8 mouse cellular contexts compared by ENCODE assay signal in the genomic region with DNA sequence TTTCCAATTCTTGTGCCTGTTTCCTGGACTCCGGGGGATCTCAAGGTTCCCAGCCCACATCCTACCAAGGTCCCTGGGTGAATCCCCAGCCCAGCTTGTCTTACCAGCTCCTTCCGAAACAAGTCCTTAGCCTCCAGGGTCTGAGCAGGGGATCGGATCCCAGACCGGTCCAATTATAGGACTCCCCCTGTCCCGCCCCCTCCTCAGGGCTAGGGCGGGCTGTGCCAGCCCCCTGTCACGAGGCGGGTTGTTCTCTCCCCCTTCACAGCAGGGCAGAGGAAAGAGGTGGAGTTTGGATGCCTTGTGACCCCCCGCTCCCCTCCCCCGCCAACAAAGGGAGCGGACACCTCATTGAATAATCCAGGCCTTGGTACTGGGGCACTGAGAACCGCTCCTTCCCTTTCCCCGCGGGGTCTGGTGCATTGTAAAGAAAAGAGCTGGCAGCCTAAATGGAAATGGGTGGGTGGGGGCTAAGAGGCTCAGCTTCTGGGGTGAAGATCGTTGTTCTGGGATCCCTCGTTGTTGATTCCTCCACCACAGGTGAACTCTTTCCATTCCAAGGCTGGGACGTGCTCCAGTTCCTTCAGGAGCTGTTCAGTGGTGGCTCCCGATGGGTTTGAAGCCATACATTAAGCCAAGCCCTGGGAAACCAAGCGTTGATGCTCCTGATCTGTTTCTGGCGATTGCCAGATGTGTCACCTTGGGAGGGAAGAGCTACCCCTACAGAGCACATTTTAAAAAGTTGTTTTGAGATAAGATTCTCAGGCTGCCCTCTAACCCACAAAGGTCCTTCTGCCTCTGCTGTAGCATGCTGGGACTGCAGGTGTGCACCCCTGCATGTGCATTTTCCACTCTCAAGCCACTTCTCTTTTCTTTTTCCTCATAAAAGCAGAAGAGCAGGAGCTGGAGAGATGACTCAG. TPM values are rescaled to one million over a fixed set of nuclear protein-coding genes. Genes with fewer than 3 reads are reported as not detected.
DNase-seq lines count a peak whose midpoint lies in the region; ATAC-seq and TF ChIP-seq lines count a peak whose summit lies in the region.

A gene (minus strand): TSS at position 282 of the 920 bp plus-strand sequence.

- H3K27ac ChIP-seq in forebrain, embryonic 14.5 days (ENCODE audit: low read depth, low read length) = no peak within 1 kb of the TSS
- peak within 1 kb of the TSS; percentile 73 for H3K27ac ChIP-seq in heart, postnatal 0 days (ENCODE audit: low read depth)
- H3K27ac ChIP-seq in liver, embryonic 13.5 days = peak within 1 kb of the TSS; percentile 82
- H3K27ac ChIP-seq in thymus, adult 2 months (ENCODE audit: control insufficient read depth, insufficient read depth, low read length) = peak within 1 kb of the TSS; percentile 78

- no peaks in the 10 kb centered on the region for H3K79me2 ChIP-seq in myocyte (ENCODE audit: control insufficient read depth, insufficient read depth)

- ATAC-seq in forebrain, embryonic 14.5 days = peak; percentile 63
- ATAC-seq in heart, postnatal 0 days (ENCODE audit: insufficient read depth, low read depth) = peak; percentile 61
- peak; percentile 49 for ATAC-seq in liver, embryonic 13.5 days (ENCODE audit: low read depth)

- H3K4me1 ChIP-seq in forebrain, embryonic 14.5 days (ENCODE audit: control insufficient read depth, insufficient read depth, low read length) = peaks cover 4% of the 10 kb centered on the region; the same call in 1 of the 2 replicates
- peaks cover 43% of the 10 kb centered on the region for H3K4me1 ChIP-seq in heart, postnatal 0 days (ENCODE audit: control insufficient read depth, insufficient read depth)
- peaks cover 88% of the 10 kb centered on the region for H3K4me1 ChIP-seq in liver, embryonic 13.5 days (replicated peaks)
- peaks cover 31% of the 10 kb centered on the region for H3K4me1 ChIP-seq in thymus, adult 2 months (replicated peaks; ENCODE audit: control insufficient read depth, insufficient read depth, low read length)

- H3K9ac ChIP-seq in forebrain, embryonic 14.5 days (ENCODE audit: low read length) = peak within 1 kb of the TSS; percentile 3
- peak within 1 kb of the TSS; percentile 61 for H3K9ac ChIP-seq in heart, postnatal 0 days (replicated peaks; ENCODE audit: low read depth, low read length)
- peak within 1 kb of the TSS; percentile 59 for H3K9ac ChIP-seq in liver, embryonic 13.5 days

- WGBS in forebrain, embryonic 14.5 days = 1% methylated on average over 20 of the region's 20 CpGs
- 4% methylated on average over 20 of the region's 20 CpGs for WGBS in heart, postnatal 0 days
- 2% methylated on average over 20 of the region's 20 CpGs for WGBS in liver, embryonic 13.5 days (ENCODE audit: insufficient replicate concordance)
- 7% methylated on average over 20 of the region's 20 CpGs for WGBS in thymus, adult 2 months

- no peaks in the 10 kb centered on the region for H3K27me3 ChIP-seq in forebrain, embryonic 14.5 days (replicated peaks; ENCODE audit: control insufficient read depth, insufficient read depth, low read length)
- no peaks in the 10 kb centered on the region for H3K27me3 ChIP-seq in heart, postnatal 0 days (ENCODE audit: control insufficient read depth, insufficient read depth, low read length)
- no peaks in the 10 kb centered on the region for H3K27me3 ChIP-seq in liver, embryonic 13.5 days
- no peaks in the 10 kb centered on the region for H3K27me3 ChIP-seq in myocyte (ENCODE audit: control insufficient read depth, insufficient read depth, insufficient read length)
- no peaks in the 10 kb centered on the region for H3K27me3 ChIP-seq in thymus, adult 2 months (ENCODE audit: control insufficient read depth, insufficient read depth, low read length)

- peak within 1 kb of the TSS; percentile 13 for H3K4me3 ChIP-seq in forebrain, embryonic 14.5 days (ENCODE audit: low read depth, low read length)
- H3K4me3 ChIP-seq in heart, postnatal 0 days (ENCODE audit: low read depth, low read length) = peak within 1 kb of the TSS; percentile 49
- peak within 1 kb of the TSS; percentile 51 for H3K4me3 ChIP-seq in liver, embryonic 13.5 days (replicated peaks)
- H3K4me3 ChIP-seq in myocyte = no peak within 1 kb of the TSS
- H3K4me3 ChIP-seq in thymus, adult 2 months (ENCODE audit: control insufficient read depth, insufficient read depth, low read length) = peak within 1 kb of the TSS; percentile 11

- no peak within 1 kb of the TSS for H3ac ChIP-seq in myocyte (ENCODE audit: control insufficient read depth, insufficient read length)

- no peak; the same call in 1 of the 2 replicates for TF ChIP-seq EP300 in heart, postnatal 0 days (IDR thresholded peaks at IDR 0.05; ENCODE audit: low read depth)

- H3K36me3 ChIP-seq in forebrain, embryonic 14.5 days (ENCODE audit: control insufficient read depth, insufficient read depth, low read length) = peaks cover 14% of the 10 kb centered on the region
- H3K36me3 ChIP-seq in heart, postnatal 0 days (replicated peaks; ENCODE audit: control insufficient read depth, insufficient read depth, low read length) = peaks cover 26% of the 10 kb centered on the region
- peaks cover 50% of the 10 kb centered on the region for H3K36me3 ChIP-seq in liver, embryonic 13.5 days
- H3K36me3 ChIP-seq in myocyte (ENCODE audit: control insufficient read depth, insufficient read depth) = no peaks in the 10 kb centered on the region
- no peaks in the 10 kb centered on the region for H3K36me3 ChIP-seq in thymus, adult 2 months (ENCODE audit: control insufficient read depth, insufficient read depth, low read length)

- TF ChIP-seq CTCF in heart, postnatal 0 days (IDR thresholded peaks at IDR 0.05; ENCODE audit: low read depth) = no peak
- TF ChIP-seq CTCF in thymus, adult 2 months (IDR thresholded peaks at IDR 0.05; ENCODE audit: borderline replicate concordance, control insufficient read depth, extremely low read depth, insufficient read depth, low read length, poor library complexity) = no peak

- no peaks in the 10 kb centered on the region for H3K9me3 ChIP-seq in forebrain, embryonic 14.5 days (replicated peaks; ENCODE audit: control insufficient read depth, low read length)
- no peaks in the 10 kb centered on the region for H3K9me3 ChIP-seq in heart, postnatal 0 days (replicated peaks; ENCODE audit: control insufficient read depth, low read length)
- H3K9me3 ChIP-seq in liver, embryonic 13.5 days (replicated peaks) = no peaks in the 10 kb centered on the region

- DNase-seq in 416B (ENCODE audit: low read depth) = peak; percentile 49
- peak; percentile 75 for DNase-seq in adrenal gland, postnatal 14 days
- DNase-seq in forebrain, embryonic 14.5 days (ENCODE audit: low spot score) = peak; percentile 49
- peak; percentile 60 for DNase-seq in heart, postnatal 0 days (ENCODE audit: low spot score)
- peak; percentile 71 to 89 for DNase-seq in kidney, postnatal 25 days
- no peak for DNase-seq in liver, embryonic 13.5 days
- DNase-seq in thymus, adult 2 months = peak; percentile 30

- no peak for TF ChIP-seq POLR2A in myocyte (IDR thresholded peaks at IDR 0.05; ENCODE audit: insufficient read length, low read depth)
- 0 out of 2 replicates have a peak, but pooled peaks have one; percentile 20 for TF ChIP-seq POLR2A in thymus, adult 2 months (IDR thresholded peaks at IDR 0.05; ENCODE audit: control insufficient read depth, extremely low read depth, insufficient read depth, low read length, poor library complexity)

- peak within 1 kb of the TSS; percentile 40 for H3K4me2 ChIP-seq in forebrain, embryonic 14.5 days (ENCODE audit: low read length)
- H3K4me2 ChIP-seq in heart, postnatal 0 days (ENCODE audit: low read depth, low read length) = peak within 1 kb of the TSS; percentile 78
- H3K4me2 ChIP-seq in liver, embryonic 13.5 days = peak within 1 kb of the TSS; percentile 64
- H3K4me2 ChIP-seq in myocyte (ENCODE audit: low read depth) = peak within 1 kb of the TSS; percentile 12

TF ChIP-seq in myocyte, 11 proteins besides CTCF, POLR2A, EP300 and RAD21:
- TF ChIP-seq E2F4 (IDR thresholded peaks at IDR 0.05; ENCODE audit: insufficient read depth) = no peak
- TF ChIP-seq REST (IDR thresholded peaks at IDR 0.05; ENCODE audit: insufficient read depth, insufficient read length) = no peak
- TF ChIP-seq SRF (IDR thresholded peaks at IDR 0.05; ENCODE audit: control insufficient read depth, insufficient read length, low read depth) = no peak
- no peak for TF ChIP-seq TCF12 (IDR thresholded peaks at IDR 0.05; ENCODE audit: insufficient read depth, poor library complexity, severe bottlenecking)

RNA-seq across cellular contexts. Expression of the gene that starts here (rescaled TPM):
- 972 and 3,675 TPM in 2 replicates for total RNA-seq in adrenal gland, postnatal 14 days (2021)
- polyA plus RNA-seq in forebrain, embryonic 14.5 days (2014; fragmentation: Nextera tagmentation; extraction: Ambion mirVana) = 261 and 304 TPM in 2 replicates
- total RNA-seq in heart, postnatal 0 days (2014; rRNA removed; ENCODE audit: low replicate concordance) = 369 and 373 TPM in 2 replicates
- 471 and 552 TPM in 2 replicates for polyA plus RNA-seq in heart, postnatal 0 days (2015; fragmentation: Nextera tagmentation; extraction: Ambion mirVana)
- 1,390 and 1,411 TPM in 2 replicates for polyA plus RNA-seq in liver, embryonic 13.5 days (2015; fragmentation: Nextera tagmentation; extraction: Ambion mirVana)
- polyA plus RNA-seq in myocyte (2012; fragmentation: generic; extraction: Trizol) = 2.3 TPM
- 1,583 and 2,086 TPM in 2 replicates for polyA plus RNA-seq in thymus, adult 2 months (2012; rRNA removed)

Comparison
In these comparisons a context has a peak if more than half of its experiments do, and no peak if none do; other contexts are left out.
1. RNA of the gene that starts here (polyA plus RNA-seq): 1,583 to 2,086 TPM in thymus, adult 2 months, 1,390 to 1,411 TPM in liver, embryonic 13.5 days, 471 to 552 TPM in heart, postnatal 0 days and 261 to 304 TPM in forebrain, embryonic 14.5 days; 2.3 TPM in myocyte (single experiment); every median in the first group is over 10 times any median in the second.
2. H3K4me2 ChIP-seq: peak in every context shown above with its lines; median percentile 78 in heart, postnatal 0 days; 64 in liver, embryonic 13.5 days; 40 in forebrain, embryonic 14.5 days; 12 in myocyte.
3. H3K9ac ChIP-seq: peak in every context shown above with its lines; median percentile 61 in heart, postnatal 0 days; 59 in liver, embryonic 13.5 days; 3 in forebrain, embryonic 14.5 days.
4. Peak in every context shown above with its lines, with median percentiles within 50 percentile points of each other: ATAC-seq.